Mouse (Mus musculus) E14TG2a.4 (cell line): ENCODE data around the gene Prkce.
A peak's percentile ranks its signal among the peaks of the same experiment; 100 is the strongest.

Experiments
- H3K27me3 ChIP-seq: 2 replicates; pipeline ENCODE4 v1.6.1; 2014; ENCODE audit warnings: low read length, control low read depth; ENCODE audit not compliant: insufficient read depth
- H3K36me3 ChIP-seq: 2 replicates; pipeline ENCODE4 v1.6.1; 2014; ENCODE audit warnings: low read length, control low read depth; ENCODE audit not compliant: insufficient read depth
- H3K4me1 ChIP-seq: replicated peaks from 2 replicates; pipeline ENCODE4 v1.6.1; 2014; ENCODE audit warnings: low read depth, low read length, control low read depth
- H3K4me3 ChIP-seq: replicated peaks from 2 replicates; pipeline ENCODE4 v1.5.1; 2014; ENCODE audit warnings: mild to moderate bottlenecking, low read length
- H3K9me3 ChIP-seq: 2 replicates; pipeline ENCODE4 v1.6.1; 2014; ENCODE audit warnings: low read length, control low read depth
- CTCF ChIP-seq: conservative IDR thresholded peaks from 2 replicates; pipeline ENCODE4 v1.5.1; 2014; ENCODE audit warnings: low read length
- NANOG ChIP-seq: IDR thresholded peaks from 2 replicates; pipeline ENCODE4 v1.6.1; 2014; ENCODE audit warnings: borderline replicate concordance, low read length, mixed read lengths
- POU5F1 ChIP-seq: IDR thresholded peaks from 2 replicates; pipeline ENCODE4 v1.6.1; 2014; ENCODE audit warnings: low read length, borderline replicate concordance

Prkce gene

GRCm38 (mm10) chr17:86367676-86368075, 200.1 kb downstream of the Prkce start:
- H3K27me3 ChIP-seq = no peaks in the 10 kb centered on the region
- no peaks in the 10 kb centered on the region for H3K36me3 ChIP-seq
- TF ChIP-seq CTCF = no peak
- TF ChIP-seq NANOG = no peak
- TF ChIP-seq POU5F1 = no peak
- no peak overlapping the region for H3K4me3 ChIP-seq
- H3K9me3 ChIP-seq = no peaks in the 10 kb centered on the region
- H3K4me1 ChIP-seq = no peaks in the 10 kb centered on the region

DNA sequence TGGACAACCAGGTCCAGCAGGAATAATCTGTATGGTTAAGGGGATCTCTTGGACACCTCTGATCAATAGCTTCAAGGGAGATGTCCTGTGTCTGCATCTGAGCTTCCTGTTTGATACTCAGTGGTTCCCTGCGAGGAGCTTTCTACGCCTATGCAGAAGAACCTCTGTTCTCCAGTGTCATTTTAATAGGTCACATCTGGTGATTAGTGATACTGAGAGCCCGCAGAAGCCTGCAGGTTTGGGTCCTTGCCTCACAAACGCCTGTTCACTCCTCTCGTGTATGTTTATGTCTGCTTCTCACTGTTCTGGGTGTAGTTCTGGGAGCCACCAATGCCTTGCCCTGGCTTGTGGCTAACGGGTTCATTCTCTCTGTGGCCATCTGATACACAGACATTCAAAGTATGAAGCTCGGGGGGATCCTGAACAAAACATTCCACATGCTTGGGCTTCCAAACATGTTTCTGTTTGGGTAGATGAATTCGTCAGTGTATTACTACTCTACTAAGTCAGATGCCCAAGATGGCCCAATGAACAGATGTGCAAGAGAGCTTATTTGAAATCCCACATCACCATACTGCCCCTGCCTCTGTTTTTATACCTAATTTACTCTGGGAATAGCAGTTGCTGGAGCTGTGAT, 202.6 kb downstream of the Prkce start:
- no peak for TF ChIP-seq NANOG
- TF ChIP-seq POU5F1 = no peak
- no peak for TF ChIP-seq CTCF
- H3K4me3 ChIP-seq = no peak overlapping the region
- H3K27me3 ChIP-seq = no peaks in the 10 kb centered on the region
- H3K4me1 ChIP-seq = no peaks in the 10 kb centered on the region
- no peaks in the 10 kb centered on the region for H3K36me3 ChIP-seq
- H3K9me3 ChIP-seq = no peaks in the 10 kb centered on the region

DNA sequence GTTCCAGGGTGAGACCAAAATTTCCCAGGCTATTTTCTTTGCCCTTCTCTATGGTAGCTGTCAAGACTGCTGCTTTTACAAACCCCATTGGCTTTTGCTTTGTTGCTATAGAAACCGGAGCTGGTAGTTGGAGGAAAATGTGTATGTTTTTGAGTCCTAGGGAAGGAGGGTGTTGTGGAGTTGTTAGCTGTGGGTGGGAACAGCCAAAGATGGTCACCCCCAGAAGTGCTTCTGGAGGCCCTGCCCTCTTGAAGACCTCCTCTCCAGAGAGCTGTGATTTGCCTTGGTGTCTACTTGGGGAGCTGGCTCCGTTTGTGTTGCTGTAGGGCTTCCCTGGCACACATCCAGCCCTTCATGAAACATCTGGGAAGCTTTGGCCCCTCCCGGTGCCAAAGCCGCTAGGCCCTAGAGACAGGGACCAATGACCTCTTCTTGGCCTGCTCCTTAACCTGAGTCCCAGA, 203.5 kb downstream of the Prkce start:
- TF ChIP-seq CTCF (no peak), NANOG (no peak), POU5F1 (no peak)
- H3K9me3 ChIP-seq = no peaks in the 10 kb centered on the region

DNA sequence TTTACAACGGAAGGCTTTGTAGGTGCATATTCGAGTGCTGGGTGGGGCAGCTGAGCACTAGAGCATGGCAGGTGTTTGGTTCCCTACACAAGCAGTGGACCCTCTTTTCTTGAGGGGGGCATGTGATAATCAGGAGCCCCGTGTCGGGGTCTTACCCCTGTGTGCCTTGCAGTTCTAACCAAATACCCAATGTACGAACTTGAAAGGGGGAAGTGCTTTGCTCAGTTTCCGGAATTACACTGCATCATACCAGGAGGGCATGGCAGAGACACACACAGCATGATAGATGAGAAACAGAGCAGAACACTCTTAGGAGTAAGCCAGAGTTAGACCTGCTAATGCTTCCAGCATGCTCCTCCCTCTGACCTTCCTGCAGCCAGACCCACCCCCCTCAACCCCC, 208.8 kb downstream of the Prkce start:
- Histone ChIP-seq H3K27me3 (peaks cover 3% of the 10 kb centered on the region), H3K4me1 (peaks cover 42% of the 10 kb centered on the region), H3K36me3 (no peaks in the 10 kb centered on the region), H3K9me3 (no peaks in the 10 kb centered on the region), H3K4me3 (no peak overlapping the region)
- TF ChIP-seq CTCF = no peak
- TF ChIP-seq POU5F1 = no peak
- no peak for TF ChIP-seq NANOG

More for the DNA sequence above, 203.5 kb downstream of the Prkce start:
- Histone ChIP-seq H3K27me3 (no peaks in the 10 kb centered on the region), H3K36me3 (no peaks in the 10 kb centered on the region), H3K4me1 (peaks cover 4% of the 10 kb centered on the region), H3K4me3 (no peak overlapping the region)

DNA sequence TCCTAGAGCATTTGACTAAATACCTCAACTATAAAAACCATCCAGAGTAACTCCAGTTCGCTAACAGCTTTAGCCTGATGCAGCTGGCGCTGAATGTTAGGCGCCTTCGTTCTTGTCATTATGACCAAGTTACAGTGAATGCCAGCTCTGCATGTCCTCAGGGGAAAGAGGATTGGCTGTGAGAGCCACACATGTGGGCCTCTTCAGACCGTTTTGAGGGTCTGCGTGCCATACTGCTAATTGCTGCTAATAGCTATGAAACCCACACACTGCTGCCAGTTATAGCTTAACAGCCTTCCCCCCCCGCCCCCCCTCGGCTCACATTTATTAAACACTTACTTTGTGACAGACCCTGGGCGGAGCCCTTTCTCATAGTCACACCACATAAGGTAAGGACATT, 210.3 kb downstream of the Prkce start:
- Histone ChIP-seq H3K4me3 (no peak overlapping the region), H3K4me1 (peaks cover 42% of the 10 kb centered on the region), H3K9me3 (no peaks in the 10 kb centered on the region), H3K36me3 (no peaks in the 10 kb centered on the region), H3K27me3 (peaks cover 5% of the 10 kb centered on the region)
- TF ChIP-seq CTCF (no peak), POU5F1 (no peak), NANOG (no peak)

GRCm38 (mm10) chr17:86378611-86379010, 211.0 kb downstream of the Prkce start:
- peaks cover 5% of the 10 kb centered on the region for H3K27me3 ChIP-seq
- H3K9me3 ChIP-seq = no peaks in the 10 kb centered on the region
- H3K4me1 ChIP-seq = peaks cover 42% of the 10 kb centered on the region
- TF ChIP-seq NANOG = no peak
- TF ChIP-seq POU5F1 = no peak
- TF ChIP-seq CTCF = no peak
- no peak overlapping the region for H3K4me3 ChIP-seq
- H3K36me3 ChIP-seq = no peaks in the 10 kb centered on the region

DNA sequence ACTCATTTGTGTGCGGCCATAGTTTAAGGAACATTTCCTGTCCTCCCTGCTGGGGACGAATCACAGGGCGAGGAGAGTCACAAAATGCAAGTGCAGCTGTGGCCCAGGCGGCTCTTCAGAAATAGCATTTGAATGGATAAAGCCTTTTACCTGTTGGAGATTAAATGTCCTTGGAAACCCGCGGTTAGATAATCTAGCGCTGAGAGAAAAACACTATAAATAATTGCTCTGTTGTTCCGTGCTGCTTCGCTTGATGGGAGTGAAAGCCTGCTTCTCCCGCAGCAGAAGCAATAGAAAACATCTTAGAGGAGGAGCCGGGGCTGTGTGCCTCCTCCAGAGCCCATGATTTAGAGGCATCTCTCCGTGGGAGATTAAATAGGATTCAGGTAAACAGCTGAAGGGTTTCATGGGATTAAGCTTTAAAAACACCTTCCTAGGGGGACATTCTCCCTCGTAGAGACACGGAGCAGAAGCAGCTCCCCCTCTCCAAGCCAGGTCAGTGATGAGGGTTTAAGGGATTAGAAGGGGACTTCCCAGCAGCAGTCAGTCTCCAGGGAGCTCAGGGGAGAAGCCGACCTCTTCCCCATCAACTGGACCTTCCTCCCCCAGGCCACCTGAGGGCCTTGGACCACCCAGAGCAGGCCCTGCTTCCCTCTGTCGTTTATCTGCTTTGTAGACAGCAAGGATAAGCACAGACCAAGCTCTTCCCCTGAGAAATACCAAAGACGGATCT, 212.0 kb downstream of the Prkce start:
- no peaks in the 10 kb centered on the region for H3K9me3 ChIP-seq
- TF ChIP-seq POU5F1 = no peak
- TF ChIP-seq NANOG = no peak
- TF ChIP-seq CTCF = no peak
- no peaks in the 10 kb centered on the region for H3K36me3 ChIP-seq
- H3K4me3 ChIP-seq = 0 out of 2 replicates have a peak overlapping the region, but pooled peaks have one; percentile 20
- peaks cover 42% of the 10 kb centered on the region for H3K4me1 ChIP-seq
- H3K27me3 ChIP-seq = peaks cover 5% of the 10 kb centered on the region

GRCm38 (mm10) chr17:86381464-86381863, 213.9 kb downstream of the Prkce start:
- Histone ChIP-seq H3K36me3 (no peaks in the 10 kb centered on the region), H3K4me1 (peaks cover 34% of the 10 kb centered on the region), H3K4me3 (no peak overlapping the region), H3K9me3 (no peaks in the 10 kb centered on the region), H3K27me3 (peaks cover 5% of the 10 kb centered on the region)
- TF ChIP-seq CTCF = no peak
- TF ChIP-seq POU5F1 = no peak
- TF ChIP-seq NANOG = no peak
